Mouse (Mus musculus) brain, embryonic 14.5 days (tissue): ENCODE data around the gene Cnppd1.

ENCODE experiments used
- CTCF ChIP-seq: fragments of 200-500 bp; IDR thresholded peaks from 2 replicates; pipeline ENCODE4 v1.5.1; 2012; ENCODE audit warnings: inconsistent platforms, mild to moderate bottlenecking, moderate library complexity, borderline replicate concordance; ENCODE audit not compliant: insufficient read depth, insufficient read length; ENCODE audit errors: extremely low read depth
- POLR2A ChIP-seq: fragments of 200-500 bp; IDR thresholded peaks from 2 replicates; pipeline ENCODE4 v1.6.1; 2012; ENCODE audit warnings: mild to moderate bottlenecking, inconsistent platforms, borderline replicate concordance; ENCODE audit not compliant: poor library complexity, insufficient read depth, insufficient read length, severe bottlenecking; ENCODE audit errors: extremely low read depth

DNA sequence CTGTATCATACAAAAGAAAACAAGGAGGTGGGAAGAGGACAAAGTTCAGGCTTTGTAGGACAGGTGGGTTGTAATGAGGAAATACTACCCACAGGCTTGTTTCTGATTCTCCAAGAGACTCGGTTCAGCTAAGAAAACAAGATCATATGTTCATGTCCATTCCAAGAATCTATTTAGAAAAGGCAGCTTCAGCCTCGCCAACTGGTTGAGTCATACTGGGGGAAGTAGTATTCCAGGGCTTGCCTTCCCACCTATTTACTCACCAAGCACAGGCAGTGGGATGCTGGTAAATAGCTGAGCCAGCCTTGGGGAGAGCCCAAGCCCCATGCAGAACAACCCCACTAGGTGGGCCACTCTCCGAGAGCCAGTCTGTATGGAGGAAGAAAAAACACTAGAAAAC, 13.9 kb downstream of the Cnppd1 start:
- TF ChIP-seq POLR2A (no peak), CTCF (no peak)
